In genomic region chrX:99522289-99522688, GRCm38 (mm10) we compare ENCODE assay signal across 9 mouse cellular contexts. TPM values are rescaled to one million over a fixed set of nuclear protein-coding genes. Genes with fewer than 3 reads are reported as not detected.
DNase-seq lines count a peak whose midpoint lies in the region; ATAC-seq lines count a peak whose summit lies in the region.
"Had no signal": no experiment of that assay in that cellular context is flagged by ENCODE, and none has a peak within 500 bp of the region (broad histone marks: within the 10 kb centered on the region; RNA-seq: fewer than 3 reads in every experiment).

No protein-coding gene starts in this region.

- ATAC-seq in kidney, embryonic 15.5 days (replicated peaks; ENCODE audit: low FRiP score), result peak; percentile 63; the same call in 1 of the 2 replicates
- peak; percentile 86 for ATAC-seq in forebrain, embryonic 14.5 days
- 0 out of 2 replicates have a peak, but pooled peaks have one; percentile 33 for ATAC-seq in stomach, embryonic 14.5 days (ENCODE audit: insufficient number of reproducible peaks, insufficient read depth, low FRiP score, low read depth)

- no peak overlapping the region for H3K4me2 ChIP-seq in kidney, embryonic 15.5 days
- no peak overlapping the region for H3K4me2 ChIP-seq in forebrain, embryonic 14.5 days (ENCODE audit: low read length)
- H3K4me2 ChIP-seq in stomach, embryonic 14.5 days (replicated peaks; ENCODE audit: low read depth, low read length), result no peak overlapping the region

- peaks cover 20% of the 10 kb centered on the region for H3K4me1 ChIP-seq in kidney, embryonic 15.5 days
- peaks cover 6% of the 10 kb centered on the region; the same call in 1 of the 2 replicates for H3K4me1 ChIP-seq in forebrain, embryonic 14.5 days (ENCODE audit: control insufficient read depth, insufficient read depth, low read length)
- H3K4me1 ChIP-seq in midbrain, embryonic 10.5 days, result peaks cover 69% of the 10 kb centered on the region
- H3K4me1 ChIP-seq in stomach, embryonic 14.5 days (ENCODE audit: control insufficient read depth, insufficient read depth, low read length), result peaks cover 6% of the 10 kb centered on the region; the same call in 1 of the 2 replicates

- no peak overlapping the region for H3K4me3 ChIP-seq in kidney, embryonic 15.5 days (replicated peaks)
- no peak overlapping the region for H3K4me3 ChIP-seq in forebrain, embryonic 14.5 days (ENCODE audit: low read depth, low read length)
- H3K4me3 ChIP-seq in midbrain, embryonic 10.5 days, result no peak overlapping the region
- H3K4me3 ChIP-seq in stomach, embryonic 14.5 days (ENCODE audit: low read depth, low read length), result no peak overlapping the region

- H3K27me3 ChIP-seq in kidney, embryonic 15.5 days, result peaks cover 79% of the 10 kb centered on the region
- H3K27me3 ChIP-seq in forebrain, embryonic 14.5 days (replicated peaks; ENCODE audit: control insufficient read depth, insufficient read depth, low read length), result no peaks in the 10 kb centered on the region
- peaks cover 99% of the 10 kb centered on the region for H3K27me3 ChIP-seq in midbrain, embryonic 10.5 days (ENCODE audit: low read depth, poor library complexity, severe bottlenecking)
- H3K27me3 ChIP-seq in stomach, embryonic 14.5 days (ENCODE audit: control insufficient read depth, insufficient read depth, low read length), result no peaks in the 10 kb centered on the region

- no peak overlapping the region for H3K27ac ChIP-seq in kidney, embryonic 15.5 days
- peak overlapping the region; percentile 60; the same call in 1 of the 2 replicates for H3K27ac ChIP-seq in forebrain, embryonic 14.5 days (ENCODE audit: low read depth, low read length)
- H3K27ac ChIP-seq in midbrain, embryonic 10.5 days (replicated peaks), result peak overlapping the region; percentile 76
- H3K27ac ChIP-seq in stomach, embryonic 14.5 days (ENCODE audit: low read length), result no peak overlapping the region
- H3K27ac ChIP-seq: macrophage had no signal

- no peak for DNase-seq in kidney, adult 18-20 months
- DNase-seq in forebrain, embryonic 14.5 days (ENCODE audit: low spot score), result peak; percentile 63
- DNase-seq in midbrain, embryonic 10.5 days (ENCODE audit: low spot score), result peak; percentile 88
- DNase-seq in thymus, adult 18-20 months, result no peak
- DNase-seq in frontal cortex, postnatal 10 days (ENCODE audit: low spot score in 2 of 2), result no peak
- DNase-seq in layer of hippocampus, postnatal 36 days, result no peak

- no peak overlapping the region for H3K9ac ChIP-seq in kidney, embryonic 15.5 days
- no peak overlapping the region for H3K9ac ChIP-seq in forebrain, embryonic 14.5 days (ENCODE audit: low read length)
- no peak overlapping the region for H3K9ac ChIP-seq in stomach, embryonic 14.5 days (replicated peaks; ENCODE audit: low read depth, low read length)

- no peaks in the 10 kb centered on the region for H3K9me3 ChIP-seq in kidney, embryonic 15.5 days (replicated peaks)
- H3K9me3 ChIP-seq in forebrain, embryonic 14.5 days (replicated peaks; ENCODE audit: control insufficient read depth, low read length), result no peaks in the 10 kb centered on the region
- no peaks in the 10 kb centered on the region for H3K9me3 ChIP-seq in midbrain, embryonic 10.5 days (replicated peaks)
- H3K9me3 ChIP-seq in stomach, embryonic 14.5 days (ENCODE audit: control insufficient read depth, low read depth, low read length), result no peaks in the 10 kb centered on the region

- H3K36me3 ChIP-seq in kidney, embryonic 15.5 days, result no peaks in the 10 kb centered on the region
- no peaks in the 10 kb centered on the region for H3K36me3 ChIP-seq in forebrain, embryonic 14.5 days (ENCODE audit: control insufficient read depth, insufficient read depth, low read length)
- H3K36me3 ChIP-seq in midbrain, embryonic 10.5 days, result no peaks in the 10 kb centered on the region
- no peaks in the 10 kb centered on the region for H3K36me3 ChIP-seq in stomach, embryonic 14.5 days (ENCODE audit: control insufficient read depth, insufficient read depth, low read length)

- WGBS in kidney, embryonic 15.5 days, result 43% methylated on average over 11 of the region's 11 CpGs
- 31% methylated on average over 11 of the region's 11 CpGs for WGBS in forebrain, embryonic 14.5 days
- 24% methylated on average over 11 of the region's 11 CpGs for WGBS in midbrain, embryonic 10.5 days
- 48% methylated on average over 11 of the region's 11 CpGs for WGBS in stomach, embryonic 14.5 days

RNA-seq across cellular contexts. Expression of gene Pja1, which starts 51.2 kb away (rescaled TPM):
- 188 and 195 TPM in 2 replicates for polyA plus RNA-seq in kidney, embryonic 15.5 days (2015; fragmentation: Nextera tagmentation; extraction: Ambion mirVana)
- polyA plus RNA-seq in forebrain, embryonic 14.5 days (2014; fragmentation: Nextera tagmentation; extraction: Ambion mirVana), result 328 and 377 TPM in 2 replicates
- polyA plus RNA-seq in midbrain, embryonic 10.5 days (2016; fragmentation: Nextera tagmentation; extraction: Ambion mirVana), result 210 and 212 TPM in 2 replicates
- polyA plus RNA-seq in stomach, embryonic 14.5 days (2014; fragmentation: Nextera tagmentation; extraction: Ambion mirVana), result 149 and 153 TPM in 2 replicates
- 100 to 1,000 TPM; 192 to 211 TPM for total RNA-seq in layer of hippocampus, postnatal 36 days (2021)

Comparison
In these comparisons a context has a peak if more than half of its experiments do, and no peak if none do; other contexts are left out.
1. ATAC-seq: peak in every context shown above with its lines; median percentile 86 in forebrain, embryonic 14.5 days; 63 in kidney, embryonic 15.5 days; 33 in stomach, embryonic 14.5 days.
2. H3K27ac ChIP-seq: peak in forebrain, embryonic 14.5 days (single experiment) and midbrain, embryonic 10.5 days (single experiment); none in kidney, embryonic 15.5 days (single experiment) and stomach, embryonic 14.5 days (single experiment).
3. DNase-seq: peak in forebrain, embryonic 14.5 days (single experiment) and midbrain, embryonic 10.5 days (single experiment); none in kidney, adult 18-20 months (single experiment), thymus, adult 18-20 months (0 of 2), frontal cortex, postnatal 10 days (0 of 2) and layer of hippocampus, postnatal 36 days (0 of 2).